Mouse (Mus musculus) kidney, adult 2 months (tissue): ENCODE measurements at regions not wholly inside any gene's neighbourhood (a gene's known extent, or its start where the extent isn't known, plus 50 kb on each side); places are given as distances from the start of the nearest gene placed in this dataset.

Experiments
- DNase-seq: peaks from one replicate; pipeline ENCODE4 v3.0.0; 2021
- H3K27ac ChIP-seq: fragments of 200-500 bp; 2 replicates; pipeline ENCODE4 v1.5.1; 2012; ENCODE audit warnings: low read depth, low read length, control low read depth, inconsistent platforms; ENCODE audit not compliant: insufficient read depth
- H3K27me3 ChIP-seq: fragments of 200-500 bp; replicated peaks from 2 replicates; pipeline ENCODE4 v1.6.1; 2012; ENCODE audit warnings: mild to moderate bottlenecking, moderate library complexity, low read length, inconsistent platforms; ENCODE audit not compliant: control insufficient read depth, insufficient read depth
- H3K36me3 ChIP-seq: fragments of 200-500 bp; 2 replicates; pipeline ENCODE4 v1.6.1; 2012; ENCODE audit warnings: mild to moderate bottlenecking, moderate library complexity, low read length, inconsistent platforms; ENCODE audit not compliant: control insufficient read depth, insufficient read depth
- H3K4me1 ChIP-seq: fragments of 200-500 bp; 2 replicates; pipeline ENCODE4 v1.6.1; 2011; ENCODE audit warnings: low read length; ENCODE audit not compliant: control insufficient read depth, insufficient read depth
- H3K4me3 ChIP-seq: fragments of 200-500 bp; 2 replicates; pipeline ENCODE4 v1.5.1; 2011; ENCODE audit warnings: mild to moderate bottlenecking, low read depth, low read length, control low read depth; ENCODE audit not compliant: insufficient read depth
- CTCF ChIP-seq: fragments of 200-500 bp; conservative IDR thresholded peaks from 2 replicates; pipeline ENCODE4 v1.5.1; 2011; ENCODE audit warnings: low read depth, mild to moderate bottlenecking, control low read depth, low read length, moderate library complexity, mixed read lengths; ENCODE audit not compliant: insufficient read depth, insufficient read length
- POLR2A ChIP-seq: fragments of 200-500 bp; IDR thresholded peaks from one replicate; pipeline ENCODE4 v1.6.1; 2011; ENCODE audit warnings: low read depth, low read length, control low read depth
- WGBS: fragments of 180-500 bp; shearing (Covaris S2); methylation state at CpG from one replicate; pipeline ENCODE4 v1.1.7; 2018; 5-methylcytosine and 5-hydroxymethylcytosine counted together

DNA sequence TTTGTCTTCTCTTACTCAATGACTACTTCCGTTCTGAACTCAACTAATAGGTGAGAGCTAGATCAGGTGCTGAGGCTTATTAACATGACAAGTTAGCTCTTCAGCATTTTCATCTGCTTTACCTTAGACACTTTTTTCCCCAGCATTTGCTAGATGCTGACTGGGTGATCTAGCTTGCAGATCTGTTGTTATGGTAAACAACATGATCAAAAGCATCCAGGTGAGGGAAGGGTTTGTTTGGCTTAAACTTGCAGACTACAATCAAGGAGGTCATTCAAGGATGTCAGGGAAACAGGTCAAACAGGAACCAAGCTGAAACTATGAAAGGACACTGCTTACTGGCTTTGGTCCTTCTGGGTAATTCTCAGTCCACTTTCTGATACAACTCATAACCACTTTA, 1731.2 kb upstream of the Flrt2 start:
- WGBS, result 88% methylated on average over 1 of the region's 1 CpGs

DNA sequence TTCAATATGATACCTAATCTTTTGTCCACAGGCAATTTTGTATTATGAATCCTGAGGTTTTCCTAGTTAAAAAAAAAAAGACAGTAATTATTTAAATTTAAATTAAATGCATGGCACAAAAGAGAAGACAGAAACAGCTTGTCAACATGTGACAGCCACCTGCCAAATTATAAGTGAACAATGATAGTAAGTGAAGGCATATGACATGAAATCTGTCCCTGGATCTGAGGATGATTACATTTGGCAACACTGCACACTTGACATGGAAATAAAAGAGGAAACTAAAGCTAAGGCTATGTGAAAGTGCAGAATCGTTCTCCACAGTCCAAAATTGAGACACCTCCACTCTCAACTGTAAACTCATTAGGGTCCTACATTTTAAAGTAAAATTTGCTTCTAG, 1710.7 kb upstream of the Flrt2 start:
- no peak for TF ChIP-seq POLR2A
- no peak for TF ChIP-seq CTCF
- DNase-seq, result no peak
- 53% methylated on average over 1 of the region's 1 CpGs for WGBS

More for the DNA sequence above, 1731.2 kb upstream of the Flrt2 start:
- no peak overlapping the region for H3K4me3 ChIP-seq
- no peak for DNase-seq
- no peak overlapping the region for H3K27ac ChIP-seq
- TF ChIP-seq POLR2A, result no peak
- no peak for TF ChIP-seq CTCF
- H3K27me3 ChIP-seq, result no peaks in the 10 kb centered on the region
- no peaks in the 10 kb centered on the region for H3K4me1 ChIP-seq
- H3K36me3 ChIP-seq, result no peaks in the 10 kb centered on the region

DNA sequence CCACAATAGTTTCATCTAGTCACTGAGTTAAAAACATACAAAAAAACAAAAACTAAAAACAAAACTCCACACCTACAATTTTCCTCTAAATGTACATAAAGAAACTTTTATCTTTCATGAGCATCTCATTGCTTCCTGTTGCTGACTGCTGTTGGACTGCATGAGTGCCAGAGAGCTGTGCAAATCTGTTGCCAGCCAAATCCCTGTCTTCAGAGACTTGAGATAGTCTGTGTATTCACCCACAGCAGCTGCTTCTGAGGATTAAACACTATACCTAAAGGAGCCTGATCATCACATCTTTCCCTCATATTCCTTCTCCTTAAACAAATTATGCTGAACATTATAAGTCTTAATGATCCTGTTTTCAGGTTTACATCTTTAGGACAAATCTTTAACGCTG, 1700.5 kb upstream of the Flrt2 start:
- H3K4me1 ChIP-seq, result no peaks in the 10 kb centered on the region
- 67% methylated on average over 1 of the region's 1 CpGs for WGBS
- no peaks in the 10 kb centered on the region for H3K27me3 ChIP-seq
- DNase-seq, result no peak
- TF ChIP-seq CTCF (no peak), POLR2A (no peak)
- no peaks in the 10 kb centered on the region for H3K36me3 ChIP-seq
- H3K4me3 ChIP-seq, result no peak overlapping the region
- no peak overlapping the region for H3K27ac ChIP-seq

More for the DNA sequence above, 1710.7 kb upstream of the Flrt2 start:
- Histone ChIP-seq H3K36me3 (no peaks in the 10 kb centered on the region), H3K4me3 (no peak overlapping the region), H3K27me3 (no peaks in the 10 kb centered on the region), H3K4me1 (no peaks in the 10 kb centered on the region), H3K27ac (no peak overlapping the region)

DNA sequence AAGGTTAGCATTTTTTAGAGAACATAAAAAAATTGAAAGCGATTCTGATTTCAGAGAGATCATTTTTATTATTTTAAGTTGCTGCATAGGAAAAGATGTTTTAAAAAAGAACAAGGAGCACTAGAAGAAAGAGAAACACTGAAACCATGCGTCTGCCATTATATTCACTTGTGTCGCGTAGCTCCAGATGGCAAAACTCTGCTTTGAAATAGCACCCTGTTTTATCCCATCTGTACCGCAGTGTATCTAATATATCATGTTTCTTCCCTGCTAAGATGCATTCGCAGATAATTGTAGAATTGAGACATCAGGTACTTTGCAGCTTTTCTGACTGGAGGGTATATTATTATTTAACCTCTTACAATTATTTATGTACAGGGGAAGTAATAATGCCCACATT, 1698.2 kb upstream of the Flrt2 start:
- TF ChIP-seq CTCF (no peak), POLR2A (no peak)
- no peak overlapping the region for H3K4me3 ChIP-seq
- H3K27ac ChIP-seq, result no peak overlapping the region
- no peaks in the 10 kb centered on the region for H3K36me3 ChIP-seq
- WGBS, result 66% methylated on average over 6 of the region's 6 CpGs
- DNase-seq, result no peak
- H3K4me1 ChIP-seq, result no peaks in the 10 kb centered on the region
- H3K27me3 ChIP-seq, result no peaks in the 10 kb centered on the region

DNA sequence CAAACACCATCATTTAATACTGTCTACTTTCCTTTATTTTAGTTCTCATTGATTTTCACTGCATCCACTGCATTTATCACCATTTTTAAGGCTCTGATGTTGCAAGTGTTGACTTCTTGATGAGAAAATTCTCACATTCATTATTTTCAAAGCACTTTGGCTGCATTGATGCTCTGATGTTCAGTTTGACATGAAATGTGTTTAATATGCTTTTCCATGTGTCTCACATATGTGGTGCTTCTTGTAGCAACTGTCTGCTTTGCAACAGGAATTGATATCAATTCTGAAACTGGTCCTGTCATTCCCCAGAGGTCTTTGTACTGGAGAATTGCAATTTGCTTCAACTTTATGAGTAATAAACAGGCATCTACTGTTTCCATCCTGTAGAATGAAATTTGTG, 1676.1 kb upstream of the Flrt2 start:
- H3K27ac ChIP-seq, result no peak overlapping the region

DNA sequence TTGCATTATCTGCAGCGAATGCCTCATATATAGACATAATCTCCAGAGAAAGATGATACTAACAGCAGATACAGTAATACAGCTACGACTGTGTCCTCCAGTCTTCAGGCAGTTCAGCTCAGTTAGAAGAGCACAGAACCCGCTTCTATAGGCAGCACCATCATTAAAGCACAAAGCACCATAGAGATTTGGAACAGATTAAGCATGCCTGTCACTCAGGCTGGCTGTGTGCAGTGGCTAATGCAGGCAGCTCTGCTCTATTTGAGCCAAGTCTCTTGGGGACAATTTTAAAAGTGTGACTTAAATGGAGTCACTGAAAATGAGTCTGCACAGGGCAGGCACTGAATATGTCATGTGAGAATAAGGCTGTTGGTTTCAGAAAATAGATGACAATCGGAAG, 1660.7 kb upstream of the Flrt2 start:
- Histone ChIP-seq H3K36me3 (no peaks in the 10 kb centered on the region), H3K4me3 (no peak overlapping the region), H3K27me3 (no peaks in the 10 kb centered on the region), H3K27ac (no peak overlapping the region), H3K4me1 (no peaks in the 10 kb centered on the region)
- TF ChIP-seq POLR2A, result no peak
- no peak for TF ChIP-seq CTCF
- no peak for DNase-seq
- 72% methylated on average over 4 of the region's 4 CpGs for WGBS

More for the DNA sequence above, 1676.1 kb upstream of the Flrt2 start:
- TF ChIP-seq POLR2A (no peak), CTCF (no peak)
- H3K4me3 ChIP-seq, result no peak overlapping the region
- H3K27me3 ChIP-seq, result no peaks in the 10 kb centered on the region
- H3K4me1 ChIP-seq, result no peaks in the 10 kb centered on the region
- DNase-seq, result no peak
- H3K36me3 ChIP-seq, result no peaks in the 10 kb centered on the region

DNA sequence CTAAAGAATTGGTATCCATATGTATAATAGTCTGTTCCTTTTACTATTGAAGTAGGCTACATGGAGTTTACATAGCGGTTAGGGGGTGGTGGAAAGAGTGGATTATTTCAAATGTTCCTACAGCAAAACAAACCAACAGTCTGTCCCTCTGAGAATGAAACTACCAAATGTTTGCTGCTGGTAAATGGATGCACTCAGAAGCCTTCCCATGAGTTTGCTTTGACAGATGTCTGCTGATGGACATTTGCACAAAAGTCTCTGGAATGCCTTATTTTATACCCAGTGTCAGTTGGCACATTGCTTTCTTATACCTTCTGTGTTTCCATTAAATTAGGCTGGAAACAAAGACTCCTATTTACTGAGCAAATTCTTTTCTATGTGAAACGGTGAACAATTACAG, 1644.1 kb upstream of the Flrt2 start:
- Histone ChIP-seq H3K27me3 (no peaks in the 10 kb centered on the region), H3K4me1 (no peaks in the 10 kb centered on the region), H3K4me3 (no peak overlapping the region), H3K27ac (no peak overlapping the region), H3K36me3 (no peaks in the 10 kb centered on the region)
- DNase-seq, result no peak
- no peak for TF ChIP-seq CTCF
- no peak for TF ChIP-seq POLR2A
- WGBS, result 93% methylated on average over 2 of the region's 2 CpGs

DNA sequence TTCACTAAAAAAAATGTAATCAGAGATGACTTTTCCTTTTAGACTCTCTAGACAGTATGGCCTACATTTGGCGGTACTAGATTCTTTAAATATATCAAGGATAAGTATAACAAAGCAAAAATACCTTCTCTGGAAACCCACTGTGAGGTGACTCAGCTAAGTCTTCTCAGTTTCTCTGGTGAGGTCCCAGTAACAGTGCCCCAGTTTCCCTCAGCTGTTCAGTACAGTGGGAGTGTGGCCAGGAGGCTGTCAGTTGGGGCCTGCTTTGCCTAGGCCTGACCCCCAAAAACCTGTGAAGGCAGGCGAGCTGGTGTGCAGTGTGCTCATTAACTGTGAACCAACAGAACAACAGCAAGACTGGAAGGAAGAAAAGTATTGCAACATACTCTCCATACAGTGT, 1634.3 kb upstream of the Flrt2 start:
- Histone ChIP-seq H3K27ac (no peak overlapping the region), H3K4me1 (no peaks in the 10 kb centered on the region), H3K27me3 (no peaks in the 10 kb centered on the region), H3K36me3 (no peaks in the 10 kb centered on the region), H3K4me3 (no peak overlapping the region)
- DNase-seq, result no peak
- no peak for TF ChIP-seq CTCF
- WGBS, result 90% methylated on average over 2 of the region's 2 CpGs
